Mouse (Mus musculus) heart, postnatal 0 days (tissue): Measurements from ENCODE around the gene Catsperd. TPM values are rescaled to one million over a fixed set of nuclear protein-coding genes. Genes with fewer than 3 reads are reported as not detected.
A peak's percentile ranks its signal among the peaks of the same experiment; 100 is the strongest.

Experiments used
- ATAC-seq: fragments of 200-750 bp; cut with Nextera tagmentation; 2 replicates; pipeline ENCODE4 v1.8.0; 2017; ENCODE audit warnings: low read depth, moderate number of reproducible peaks, moderate library complexity; ENCODE audit not compliant: insufficient read depth
- DNase-seq: peaks from one replicate; pipeline ENCODE4 v3.0.0-alpha.2; 2016; ENCODE audit warnings: low spot score
- H3K27ac ChIP-seq: fragments of 300-500 bp; sonication (generic); 2 replicates; pipeline ENCODE4 v1.5.1; 2014; ENCODE audit warnings: low read depth, mild to moderate bottlenecking
- H3K27me3 ChIP-seq: fragments of 300-500 bp; sonication (generic); 2 replicates; pipeline ENCODE4 v1.6.1; 2014; ENCODE audit warnings: low read length, mixed read lengths; ENCODE audit not compliant: control insufficient read depth, insufficient read depth
- H3K36me3 ChIP-seq: fragments of 300-500 bp; sonication (generic); replicated peaks from 2 replicates; pipeline ENCODE4 v1.6.1; 2014; ENCODE audit warnings: low read length, mixed read lengths; ENCODE audit not compliant: control insufficient read depth, insufficient read depth
- H3K4me1 ChIP-seq: fragments of 300-500 bp; sonication (generic); 2 replicates; pipeline ENCODE4 v1.6.1; 2014; ENCODE audit warnings: antibody characterized with exemption; ENCODE audit not compliant: control insufficient read depth, insufficient read depth
- H3K4me2 ChIP-seq: fragments of 300-500 bp; sonication (generic); 2 replicates; pipeline ENCODE4 v1.6.1; 2014; ENCODE audit warnings: low read depth, mild to moderate bottlenecking, low read length, moderate library complexity
- H3K4me3 ChIP-seq: fragments of 300-500 bp; sonication (generic); 2 replicates; pipeline ENCODE4 v1.5.1; 2014; ENCODE audit warnings: low read depth, low read length
- H3K9ac ChIP-seq: fragments of 300-500 bp; sonication (generic); replicated peaks from 2 replicates; pipeline ENCODE4 v1.6.1; 2014; ENCODE audit warnings: low read depth, low read length, mixed read lengths
- H3K9me3 ChIP-seq: fragments of 300-500 bp; sonication (generic); replicated peaks from 2 replicates; pipeline ENCODE4 v1.6.1; 2016; ENCODE audit warnings: low read length; ENCODE audit not compliant: control insufficient read depth
- CTCF ChIP-seq: IDR thresholded peaks from 2 replicates; pipeline ENCODE4 v1.5.1; 2016; ENCODE audit warnings: antibody characterized with exemption, control low read depth, low read depth
- EP300 ChIP-seq: IDR thresholded peaks from 2 replicates; pipeline ENCODE4 v1.6.1; 2016; ENCODE audit warnings: antibody characterized with exemption, low read depth
- WGBS: fragments of 180-500 bp; shearing (Covaris S2); extraction: QIAGEN DNeasy Blood & Tissue Kit; methylation state at CpG from one replicate; pipeline ENCODE4 v1.1.7; 2014; 5-methylcytosine and 5-hydroxymethylcytosine counted together
- polyA plus RNA-seq: library from polyadenylated mRNA; unstranded; fragments of >200 nt; fragmentation: Nextera tagmentation; extraction: Ambion mirVana; gene quantifications from 2 replicates; pipeline ENCODE4 v1.2.1, GENCODE M21; 2015
- total RNA-seq: library from RNA; depleted of rRNA; stranded (reverse); fragments of >200 nt; gene quantifications from 2 replicates; pipeline ENCODE4 v1.2.3, GENCODE M21; 2014; ENCODE audit warnings: low replicate concordance

Catsperd gene
- total and polyA plus RNA-seq, 2 experiments from 2014 or later, result 0.20 TPM; not detected in 1

DNA sequence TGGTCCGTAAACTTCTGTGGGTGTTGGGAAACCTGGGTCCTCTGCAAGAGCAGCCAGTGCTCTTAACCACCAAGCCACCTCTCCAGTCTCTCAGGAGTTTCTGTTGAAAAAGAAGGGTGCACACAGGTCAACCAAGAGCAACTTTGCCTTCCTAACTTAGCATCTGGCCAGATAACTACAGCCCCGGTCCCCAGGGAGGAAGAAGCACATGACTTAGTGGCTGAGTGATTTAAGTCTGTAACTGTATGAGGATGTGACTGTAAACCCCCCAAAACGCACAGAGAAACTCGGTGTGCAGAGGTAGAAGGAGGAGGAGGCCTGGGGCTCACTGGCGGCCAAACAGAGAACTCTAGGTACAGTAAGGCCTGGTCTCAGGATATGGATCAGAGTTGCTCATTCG is 6.1 kb downstream of the Catsperd start:
- no peaks in the 10 kb centered on the region for H3K27me3 ChIP-seq
- no peak overlapping the region for H3K9ac ChIP-seq
- 70% methylated on average over 6 of the region's 6 CpGs for WGBS
- no peak overlapping the region for H3K4me2 ChIP-seq
- no peak overlapping the region for H3K27ac ChIP-seq
- no peak overlapping the region for H3K4me3 ChIP-seq
- H3K36me3 ChIP-seq, result no peaks in the 10 kb centered on the region
- TF ChIP-seq EP300, result no peak
- TF ChIP-seq CTCF, result no peak
- H3K9me3 ChIP-seq, result no peaks in the 10 kb centered on the region
- no peak for DNase-seq
- no peak for ATAC-seq
- H3K4me1 ChIP-seq, result no peaks in the 10 kb centered on the region

DNA sequence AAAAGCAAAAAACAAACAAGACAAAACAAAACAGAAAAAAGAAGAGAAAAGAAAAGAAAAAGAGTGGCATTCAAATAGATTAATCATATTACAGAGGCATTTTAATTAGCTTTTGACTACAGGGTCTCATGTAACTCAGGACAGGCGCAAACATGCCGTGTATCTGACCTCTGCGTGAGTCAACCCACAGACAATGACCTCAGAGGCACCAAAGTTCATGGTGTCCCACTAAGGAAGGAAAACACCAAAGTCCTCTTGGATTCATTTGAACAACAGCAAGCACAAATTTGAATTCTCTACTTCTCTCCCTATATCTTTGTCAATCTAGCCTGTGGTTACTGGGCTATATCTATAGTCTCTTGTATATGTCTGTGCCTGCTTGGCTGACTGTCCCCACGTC is 15.3 kb downstream of the Catsperd start:
- ATAC-seq, result no peak
- no peak for DNase-seq
- 76% methylated on average over 4 of the region's 4 CpGs for WGBS
- Histone ChIP-seq H3K27ac (no peak overlapping the region), H3K4me3 (no peak overlapping the region), H3K27me3 (no peaks in the 10 kb centered on the region), H3K4me1 (no peaks in the 10 kb centered on the region), H3K36me3 (no peaks in the 10 kb centered on the region), H3K9me3 (no peaks in the 10 kb centered on the region), H3K4me2 (no peak overlapping the region), H3K9ac (no peak overlapping the region)
- TF ChIP-seq CTCF (no peak), EP300 (no peak)

DNA sequence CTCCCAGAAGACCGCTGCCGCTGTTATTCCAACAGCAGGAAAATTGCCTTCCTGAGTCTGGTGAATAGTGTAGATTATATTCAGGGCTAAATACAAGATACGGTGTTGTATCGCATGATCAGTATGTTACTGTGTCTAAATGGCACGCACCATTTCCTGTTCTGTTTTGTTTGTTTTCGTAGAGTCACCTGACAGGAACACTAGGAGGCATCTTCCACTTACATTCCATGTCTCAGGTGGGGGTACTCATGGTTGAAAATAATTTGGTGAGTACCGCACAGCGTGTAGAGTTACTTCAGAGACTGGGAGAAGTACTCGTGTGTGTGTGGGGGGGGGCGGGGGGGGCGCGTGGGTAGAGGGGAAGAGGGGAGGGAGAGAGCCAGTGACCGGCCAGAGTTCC is 19.6 kb downstream of the Catsperd start:
- whole genome bisulfite sequencing, result 46% methylated on average over 13 of the region's 13 CpGs
- no peak overlapping the region for H3K4me3 ChIP-seq
- H3K9me3 ChIP-seq, result no peaks in the 10 kb centered on the region
- H3K27ac ChIP-seq, result no peak overlapping the region
- no peak overlapping the region for H3K9ac ChIP-seq
- DNase-seq (no peak), ATAC-seq (no peak)
- no peaks in the 10 kb centered on the region for H3K36me3 ChIP-seq
- no peaks in the 10 kb centered on the region for H3K4me1 ChIP-seq
- 0 out of 2 replicates have a peak overlapping the region, but pooled peaks have one; percentile 6 for H3K4me2 ChIP-seq
- no peak for TF ChIP-seq CTCF
- TF ChIP-seq EP300, result no peak
- no peaks in the 10 kb centered on the region for H3K27me3 ChIP-seq

DNA sequence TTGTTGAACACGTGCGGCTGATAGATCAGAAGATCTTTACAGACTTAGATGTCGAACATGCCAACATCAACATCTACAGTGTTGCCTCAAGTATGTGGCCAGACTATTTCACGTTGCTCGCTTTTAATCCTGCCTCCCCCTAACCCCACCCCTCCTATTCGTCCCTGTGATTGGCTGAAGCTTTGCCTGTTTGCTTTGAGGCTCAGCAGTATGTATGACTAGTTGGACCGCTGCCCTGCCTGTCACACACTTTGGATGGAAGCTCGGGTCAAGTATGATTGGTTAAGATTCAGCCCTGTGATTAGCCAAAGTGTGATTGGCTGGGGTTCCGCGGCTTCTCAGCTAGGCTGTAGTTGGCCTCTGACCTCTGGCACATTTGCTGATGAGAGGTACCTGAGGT is 23.9 kb downstream of the Catsperd start:
- no peak for TF ChIP-seq EP300
- H3K4me1 ChIP-seq, result no peaks in the 10 kb centered on the region

DNA sequence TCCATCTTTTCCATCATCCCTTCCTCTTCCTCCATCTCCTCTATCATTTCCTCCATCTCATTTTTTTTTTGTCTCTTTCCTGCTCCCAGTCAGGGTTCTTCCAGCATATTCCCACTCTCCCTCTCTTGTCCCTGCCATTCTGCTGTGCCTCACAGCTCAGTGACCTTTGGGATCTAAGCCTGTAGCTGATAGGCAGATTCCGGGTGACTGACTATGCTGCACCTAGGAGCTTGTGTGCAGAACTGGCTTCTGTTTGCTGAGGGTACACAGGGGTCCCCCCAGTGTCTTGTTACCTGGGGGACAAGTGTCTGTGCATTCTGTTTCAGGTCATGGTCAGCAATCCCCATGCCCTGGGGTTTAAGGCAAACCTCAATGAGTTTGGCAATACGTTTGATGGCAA is 26.8 kb downstream of the Catsperd start:
- DNase-seq, result no peak
- H3K9me3 ChIP-seq, result no peaks in the 10 kb centered on the region
- no peak for TF ChIP-seq CTCF
- TF ChIP-seq EP300, result no peak
- no peaks in the 10 kb centered on the region for H3K4me1 ChIP-seq
- H3K27me3 ChIP-seq, result no peaks in the 10 kb centered on the region
- no peak overlapping the region for H3K27ac ChIP-seq
- whole genome bisulfite sequencing, result 65% methylated on average over 2 of the region's 2 CpGs
- H3K4me3 ChIP-seq, result no peak overlapping the region
- H3K4me2 ChIP-seq, result no peak overlapping the region
- no peak for ATAC-seq
- no peaks in the 10 kb centered on the region for H3K36me3 ChIP-seq
- no peak overlapping the region for H3K9ac ChIP-seq

More for the DNA sequence above, 23.9 kb downstream of the Catsperd start:
- Histone ChIP-seq H3K27ac (no peak overlapping the region), H3K9me3 (no peaks in the 10 kb centered on the region), H3K4me2 (no peak overlapping the region), H3K27me3 (no peaks in the 10 kb centered on the region), H3K9ac (no peak overlapping the region), H3K36me3 (no peaks in the 10 kb centered on the region), H3K4me3 (no peak overlapping the region)
- 28% methylated on average over 10 of the region's 10 CpGs for WGBS
- no peak for ATAC-seq
- DNase-seq, result no peak

DNA sequence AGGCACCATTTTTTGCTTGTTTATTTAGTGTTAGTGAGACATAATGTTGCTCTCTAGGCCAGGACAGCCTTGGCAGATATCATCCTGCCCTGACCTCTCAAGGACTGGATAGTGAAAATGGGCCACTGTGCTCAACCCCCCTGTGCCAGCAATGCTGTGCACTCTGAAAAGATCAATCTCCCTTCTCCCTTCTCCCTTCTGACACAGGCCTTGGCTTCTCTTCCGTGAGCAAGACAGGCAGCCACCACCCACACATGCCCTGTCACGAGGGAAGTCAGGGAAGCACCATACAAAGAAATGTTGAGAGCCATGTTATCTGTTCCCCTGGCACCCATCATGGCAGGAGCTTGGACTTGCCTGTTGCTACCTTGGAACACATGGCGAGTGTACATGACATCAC is 27.4 kb downstream of the Catsperd start:
- WGBS, result 59% methylated on average over 3 of the region's 3 CpGs
- H3K4me1 ChIP-seq, result no peaks in the 10 kb centered on the region
- H3K4me3 ChIP-seq, result no peak overlapping the region
- H3K27me3 ChIP-seq, result no peaks in the 10 kb centered on the region
- TF ChIP-seq CTCF, result no peak
- no peak for TF ChIP-seq EP300
- H3K27ac ChIP-seq, result no peak overlapping the region
- no peaks in the 10 kb centered on the region for H3K9me3 ChIP-seq
- no peaks in the 10 kb centered on the region for H3K36me3 ChIP-seq
- H3K9ac ChIP-seq, result no peak overlapping the region
- H3K4me2 ChIP-seq, result no peak overlapping the region
- ATAC-seq, result 0 out of 2 replicates have a peak, but pooled peaks have one; percentile 27
- no peak for DNase-seq
